Mouse (Mus musculus): ENCODE results near the gene Mia2.
"Not testable (repeated sequence)": the region's sequence is repeated elsewhere in the genome, so short reads cannot be mapped to it uniquely, and the experiment has no call there.

Gene Mia2

GRCm38 (mm10) chr12:59238434-59238833 is 142.8 kb downstream of the Mia2 start:
- DNase-seq (ENCODE audit: low read depth, low spot score): no peak

- not testable (repeated sequence) for DNase-seq (ENCODE audit: low read depth, low spot score)
These were observed 145.4 kb downstream of the Mia2 start for GRCm38 (mm10) chr12:59241031-59241430.
